In the genomic region with DNA sequence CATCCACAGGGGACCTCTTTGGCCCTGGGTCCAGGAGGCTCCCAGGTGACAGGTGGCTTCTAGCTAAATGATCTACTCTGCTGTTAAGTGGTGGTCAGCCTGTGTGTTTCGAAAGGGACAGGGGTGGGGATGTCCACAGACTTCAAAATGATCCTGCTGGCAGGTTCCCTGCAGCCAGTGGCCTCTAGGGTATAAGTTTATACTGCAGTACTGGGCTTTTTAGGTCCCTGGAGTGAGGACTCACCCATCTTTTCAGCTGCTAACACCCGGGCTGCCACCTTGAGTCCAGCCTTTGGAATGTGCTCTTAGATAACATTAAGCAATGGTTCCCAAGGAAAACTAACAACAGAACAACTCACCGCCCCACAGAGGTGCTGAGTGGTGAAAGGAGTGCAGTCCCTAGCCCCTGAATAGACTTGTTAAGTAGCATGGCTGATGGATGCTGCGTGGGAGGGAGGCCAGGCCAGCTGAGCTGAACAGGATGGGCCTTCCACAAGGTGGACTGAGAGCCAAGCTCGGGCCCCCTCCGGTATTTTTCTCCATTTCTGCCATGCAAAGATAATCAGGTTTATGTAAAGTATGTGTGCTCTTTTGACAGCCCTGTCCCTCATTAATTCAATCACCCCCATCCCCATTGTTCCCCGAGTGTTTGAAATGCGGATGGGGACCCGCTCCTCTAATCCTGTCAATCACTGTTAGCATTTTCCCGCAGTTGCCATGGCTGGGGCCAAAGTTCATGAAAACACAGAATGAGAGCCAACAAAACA, we compare ENCODE assay signal across 10 mouse cellular contexts.
DNase-seq lines count a peak whose midpoint lies in the region; ATAC-seq and TF ChIP-seq lines count a peak whose summit lies in the region.
"Had no signal": no experiment of that assay in that cellular context is flagged by ENCODE, and none has a peak within 500 bp of the region (broad histone marks: within the 10 kb centered on the region; RNA-seq: fewer than 3 reads in every experiment).

No protein-coding gene starts in this region.

- no peak overlapping the region for H3K4me2 ChIP-seq in hindbrain, embryonic 14.5 days (replicated peaks)
- no peak overlapping the region for H3K4me2 ChIP-seq in neural tube, embryonic 11.5 days (ENCODE audit: low read depth)

- 30% methylated on average over 10 of the region's 10 CpGs for WGBS in kidney, adult 2 months
- 7% methylated on average over 10 of the region's 10 CpGs for WGBS in hindbrain, embryonic 14.5 days
- 16% methylated on average over 10 of the region's 10 CpGs for WGBS in neural tube, embryonic 11.5 days

- H3K36me3 ChIP-seq in kidney, adult 2 months (ENCODE audit: control insufficient read depth, insufficient read depth, low read length), result no peaks in the 10 kb centered on the region
- H3K36me3 ChIP-seq in hindbrain, embryonic 14.5 days (replicated peaks; ENCODE audit: control insufficient read depth, insufficient read depth), result no peaks in the 10 kb centered on the region
- no peaks in the 10 kb centered on the region for H3K36me3 ChIP-seq in neural tube, embryonic 11.5 days (ENCODE audit: control insufficient read depth, insufficient read depth, low read length)

- H3K27me3 ChIP-seq in kidney, adult 2 months (replicated peaks; ENCODE audit: control insufficient read depth, insufficient read depth, low read length), result no peaks in the 10 kb centered on the region
- peaks cover 6% of the 10 kb centered on the region; the same call in 1 of the 2 replicates for H3K27me3 ChIP-seq in hindbrain, embryonic 14.5 days (ENCODE audit: control insufficient read depth, insufficient read depth, low read length)
- 0 out of 2 replicates have a peak, but pooled peaks cover 3% of the 10 kb centered on the region for H3K27me3 ChIP-seq in neural tube, embryonic 11.5 days (ENCODE audit: control insufficient read depth, insufficient read depth, low read length)

- peak; percentile 28 for DNase-seq in kidney, adult 2 months
- no peak for DNase-seq in kidney, postnatal 4 days
- DNase-seq in embryo, embryonic 10.5 days (ENCODE audit: low spot score), result peak; percentile 91
- DNase-seq in hindbrain, embryonic 14.5 days (ENCODE audit: low spot score), result peak; percentile 69
- DNase-seq in neural tube, embryonic 11.5 days (ENCODE audit: low spot score), result peak; percentile 81
- DNase-seq in spleen, adult 12 weeks (ENCODE audit: low spot score), result no peak
- no peak for DNase-seq in kidney, adult 18-20 months
- DNase-seq: kidney, postnatal 10 days; lung, adult 18-20 months had no signal

- peak; percentile 91 for ATAC-seq in hindbrain, embryonic 14.5 days (ENCODE audit: low FRiP score)
- peak; percentile 93 for ATAC-seq in neural tube, embryonic 11.5 days (ENCODE audit: insufficient read depth, low FRiP score, low TSS enrichment)
- ATAC-seq in activated CD4-positive, CD25-positive, alpha-beta regulatory T cell, adult 4 months, result no peak

- no peak for TF ChIP-seq CTCF in kidney, adult 2 months (conservative IDR thresholded peaks at IDR 0.05; ENCODE audit: insufficient read depth, insufficient read length, low read depth, low read length)

- no peak overlapping the region for H3K4me3 ChIP-seq in kidney, adult 2 months (ENCODE audit: insufficient read depth, low read depth, low read length)
- no peak overlapping the region for H3K4me3 ChIP-seq in hindbrain, embryonic 14.5 days (replicated peaks; ENCODE audit: low read length)
- H3K4me3 ChIP-seq in neural tube, embryonic 11.5 days (ENCODE audit: low read depth, low read length), result no peak overlapping the region

- H3K4me1 ChIP-seq in kidney, adult 2 months (ENCODE audit: control insufficient read depth, insufficient read depth, low read length), result no peaks in the 10 kb centered on the region
- peaks cover 13% of the 10 kb centered on the region for H3K4me1 ChIP-seq in hindbrain, embryonic 14.5 days (replicated peaks; ENCODE audit: control insufficient read depth, insufficient read depth, low read length)
- peaks cover 14% of the 10 kb centered on the region for H3K4me1 ChIP-seq in neural tube, embryonic 11.5 days (ENCODE audit: control insufficient read depth, insufficient read depth, low read length)

- H3K9me3 ChIP-seq in hindbrain, embryonic 14.5 days (ENCODE audit: control insufficient read depth, low read length), result no peaks in the 10 kb centered on the region
- no peaks in the 10 kb centered on the region for H3K9me3 ChIP-seq in neural tube, embryonic 11.5 days (ENCODE audit: control insufficient read depth, low read length)

- TF ChIP-seq POLR2A in kidney, adult 2 months (IDR thresholded peaks at IDR 0.05; ENCODE audit: low read depth, low read length), result no peak

- H3K9ac ChIP-seq in hindbrain, embryonic 14.5 days, result no peak overlapping the region
- no peak overlapping the region for H3K9ac ChIP-seq in neural tube, embryonic 11.5 days (ENCODE audit: low read length)

- no peak overlapping the region for H3K27ac ChIP-seq in kidney, adult 2 months (ENCODE audit: insufficient read depth, low read depth, low read length)
- H3K27ac ChIP-seq in hindbrain, embryonic 14.5 days, result no peak overlapping the region
- peak overlapping the region; percentile 15; the same call in 1 of the 2 replicates for H3K27ac ChIP-seq in neural tube, embryonic 11.5 days (ENCODE audit: low read depth, low read length)

Comparison
In these comparisons a context has a peak if more than half of its experiments do, and no peak if none do; other contexts are left out.
1. DNase-seq: peak in kidney, adult 2 months (single experiment), embryo, embryonic 10.5 days (single experiment), hindbrain, embryonic 14.5 days (single experiment) and neural tube, embryonic 11.5 days (single experiment); none in kidney, postnatal 4 days (0 of 2), spleen, adult 12 weeks (single experiment) and kidney, adult 18-20 months (single experiment).